Mouse (Mus musculus) limb, embryonic 13.5 days (tissue): ENCODE results near the gene Lin52. TPM values are rescaled to one million over a fixed set of nuclear protein-coding genes. Genes with fewer than 3 reads are reported as not detected.

Source experiments
- ATAC-seq: fragments of 200-750 bp; cut with Nextera tagmentation; 2 replicates; pipeline ENCODE4 v1.8.0; 2017; ENCODE audit warnings: low read depth, moderate number of reproducible peaks, moderate TSS enrichment; ENCODE audit not compliant: low FRiP score
- H3K27ac ChIP-seq: fragments of 300-500 bp; sonication (generic); 2 replicates; pipeline ENCODE4 v1.5.1; 2015; ENCODE audit warnings: inconsistent platforms, mild to moderate bottlenecking, moderate library complexity
- H3K27me3 ChIP-seq: fragments of 300-500 bp; sonication (generic); 2 replicates; pipeline ENCODE4 v1.6.1; 2015; ENCODE audit warnings: mild to moderate bottlenecking, inconsistent platforms
- H3K36me3 ChIP-seq: fragments of 300-500 bp; sonication (generic); 2 replicates; pipeline ENCODE4 v1.6.1; 2015; ENCODE audit warnings: inconsistent platforms, mild to moderate bottlenecking, moderate library complexity
- H3K4me1 ChIP-seq: fragments of 300-500 bp; sonication (generic); 2 replicates; pipeline ENCODE4 v1.6.1; 2015; ENCODE audit warnings: inconsistent platforms
- H3K4me2 ChIP-seq: fragments of 300-500 bp; sonication (generic); replicated peaks from 2 replicates; pipeline ENCODE4 v1.6.1; 2015; ENCODE audit warnings: inconsistent platforms, mild to moderate bottlenecking, moderate library complexity
- H3K4me3 ChIP-seq: fragments of 300-500 bp; sonication (generic); 2 replicates; pipeline ENCODE4 v1.5.1; 2015; ENCODE audit warnings: moderate library complexity, mild to moderate bottlenecking, inconsistent platforms
- H3K9ac ChIP-seq: fragments of 300-500 bp; sonication (generic); 2 replicates; pipeline ENCODE4 v1.6.1; 2015; ENCODE audit warnings: mild to moderate bottlenecking, inconsistent platforms
- H3K9me3 ChIP-seq: fragments of 300-500 bp; sonication (generic); 2 replicates; pipeline ENCODE4 v1.6.1; 2016; ENCODE audit warnings: inconsistent platforms
- WGBS: fragments of 180-500 bp; shearing (Covaris S2); methylation state at CpG from one replicate; pipeline ENCODE4 v1.1.7; 2015; 5-methylcytosine and 5-hydroxymethylcytosine counted together
- polyA plus RNA-seq: library from polyadenylated mRNA; unstranded; fragments of >200 nt; fragmentation: Nextera tagmentation; extraction: Ambion mirVana; gene quantifications from 2 replicates; pipeline ENCODE4 v1.2.1, GENCODE M21; 2015

Gene Lin52
- polyA plus RNA-seq, 1 experiment from 2014 or later = 26.8 TPM

- no peaks in the 10 kb centered on the region for H3K27me3 ChIP-seq
- H3K36me3 ChIP-seq = no peaks in the 10 kb centered on the region
- 57% methylated on average over 8 of the region's 8 CpGs for WGBS
- no peak for ATAC-seq
- H3K9ac ChIP-seq = no peak overlapping the region
- H3K9me3 ChIP-seq = no peaks in the 10 kb centered on the region; the same call in 1 of the 2 replicates
- no peaks in the 10 kb centered on the region for H3K4me1 ChIP-seq
- H3K4me3 ChIP-seq = no peak overlapping the region
- no peak overlapping the region for H3K27ac ChIP-seq
- no peak overlapping the region for H3K4me2 ChIP-seq
Observed at GRCm38 (mm10) chr12:84555218-84555617, 104.0 kb downstream of the Lin52 start.

- H3K27me3 ChIP-seq = peaks cover 23% of the 10 kb centered on the region
- ATAC-seq = no peak
- no peaks in the 10 kb centered on the region for H3K4me1 ChIP-seq
- no peak overlapping the region for H3K4me3 ChIP-seq
- no peaks in the 10 kb centered on the region; the same call in 1 of the 2 replicates for H3K9me3 ChIP-seq
- 52% methylated on average over 4 of the region's 4 CpGs for WGBS
- H3K36me3 ChIP-seq = no peaks in the 10 kb centered on the region
- H3K4me2 ChIP-seq = no peak overlapping the region
- no peak overlapping the region for H3K27ac ChIP-seq
- no peak overlapping the region for H3K9ac ChIP-seq
Observed at GRCm38 (mm10) chr12:84562558-84562957, 111.3 kb downstream of the Lin52 start.

GRCm38 (mm10) chr12:84567576-84567975 is 116.4 kb downstream of the Lin52 start:
- ATAC-seq = no peak
- Histone ChIP-seq H3K9me3 (no peaks in the 10 kb centered on the region), H3K4me1 (peaks cover 25% of the 10 kb centered on the region), H3K27me3 (peaks cover 74% of the 10 kb centered on the region), H3K27ac (no peak overlapping the region), H3K36me3 (no peaks in the 10 kb centered on the region), H3K4me3 (no peak overlapping the region), H3K9ac (no peak overlapping the region), H3K4me2 (no peak overlapping the region)
- 78% methylated on average over 6 of the region's 6 CpGs for WGBS

- Histone ChIP-seq H3K4me1 (peaks cover 25% of the 10 kb centered on the region), H3K36me3 (no peaks in the 10 kb centered on the region), H3K4me2 (peak within 1 kb of the TSS; percentile 50), H3K27me3 (peaks cover 87% of the 10 kb centered on the region), H3K27ac (no peak within 1 kb of the TSS), H3K9me3 (no peaks in the 10 kb centered on the region), H3K9ac (no peak within 1 kb of the TSS), H3K4me3 (peak within 1 kb of the TSS; percentile 29)
- 1% methylated on average over 25 of the region's 25 CpGs for WGBS
- no peak for ATAC-seq
Observed at GRCm38 (mm10) chr12:84569336-84569970, 118.2 kb downstream of the Lin52 start, which contains the start of gene Vsx2. Gene Vsx2, plus strand, starts transcription at chr12:84569762.

GRCm38 (mm10) chr12:84569976-84570693 is 118.9 kb downstream of the Lin52 start:
- WGBS = under 1% methylated on average over 36 of the region's 40 CpGs
- Histone ChIP-seq H3K4me1 (peaks cover 25% of the 10 kb centered on the region), H3K4me3 (peak overlapping the region; percentile 29), H3K4me2 (peak overlapping the region; percentile 50), H3K27me3 (peaks cover 88% of the 10 kb centered on the region), H3K36me3 (no peaks in the 10 kb centered on the region), H3K9me3 (no peaks in the 10 kb centered on the region), H3K27ac (no peak overlapping the region), H3K9ac (no peak overlapping the region)
- 0 out of 2 replicates have a peak, but pooled peaks have one; percentile 24 for ATAC-seq

- no peak for ATAC-seq
- peak overlapping the region; percentile 50 for H3K4me2 ChIP-seq
- no peaks in the 10 kb centered on the region for H3K9me3 ChIP-seq
- H3K4me3 ChIP-seq = peak overlapping the region; percentile 21
- no peak overlapping the region for H3K9ac ChIP-seq
- WGBS = 2% methylated on average over 34 of the region's 34 CpGs
- no peak overlapping the region for H3K27ac ChIP-seq
- peaks cover 95% of the 10 kb centered on the region for H3K27me3 ChIP-seq
- peaks cover 25% of the 10 kb centered on the region for H3K4me1 ChIP-seq
- H3K36me3 ChIP-seq = no peaks in the 10 kb centered on the region
Observed at GRCm38 (mm10) chr12:84570694-84571415, 119.6 kb downstream of the Lin52 start.

- Histone ChIP-seq H3K9ac (peak overlapping the region; percentile 8; the same call in 1 of the 2 replicates), H3K4me3 (peak overlapping the region; percentile 21), H3K27me3 (peaks cover 97% of the 10 kb centered on the region), H3K27ac (no peak overlapping the region), H3K9me3 (no peaks in the 10 kb centered on the region), H3K36me3 (no peaks in the 10 kb centered on the region), H3K4me2 (peak overlapping the region; percentile 39), H3K4me1 (peaks cover 25% of the 10 kb centered on the region)
- no peak for ATAC-seq
- under 1% methylated on average over 43 of the region's 43 CpGs for WGBS
Observed at GRCm38 (mm10) chr12:84571466-84572340, 120.5 kb downstream of the Lin52 start.

GRCm38 (mm10) chr12:84572341-84572720 is 121.1 kb downstream of the Lin52 start:
- no peak overlapping the region; the same call in 1 of the 2 replicates for H3K4me3 ChIP-seq
- peaks cover 25% of the 10 kb centered on the region for H3K4me1 ChIP-seq
- no peak overlapping the region for H3K27ac ChIP-seq
- 5% methylated on average over 7 of the region's 7 CpGs for WGBS
- peaks cover 97% of the 10 kb centered on the region for H3K27me3 ChIP-seq
- H3K36me3 ChIP-seq = no peaks in the 10 kb centered on the region
- H3K9ac ChIP-seq = no peak overlapping the region
- ATAC-seq = no peak
- H3K4me2 ChIP-seq = peak overlapping the region; percentile 39; the same call in 1 of the 2 replicates
- no peaks in the 10 kb centered on the region for H3K9me3 ChIP-seq

- ATAC-seq = no peak
- H3K27me3 ChIP-seq = peaks cover 91% of the 10 kb centered on the region
- H3K9ac ChIP-seq = no peak overlapping the region
- no peak overlapping the region for H3K4me3 ChIP-seq
- no peak overlapping the region for H3K4me2 ChIP-seq
- H3K27ac ChIP-seq = no peak overlapping the region
- H3K9me3 ChIP-seq = no peaks in the 10 kb centered on the region
- peaks cover 26% of the 10 kb centered on the region for H3K4me1 ChIP-seq
- 16% methylated on average over 7 of the region's 7 CpGs for WGBS
- no peaks in the 10 kb centered on the region for H3K36me3 ChIP-seq
Observed at GRCm38 (mm10) chr12:84573094-84573493, 121.9 kb downstream of the Lin52 start.

- Histone ChIP-seq H3K4me3 (no peak overlapping the region), H3K27ac (no peak overlapping the region), H3K9ac (no peak overlapping the region), H3K36me3 (no peaks in the 10 kb centered on the region), H3K4me1 (0 out of 2 replicates have a peak, but pooled peaks cover 6% of the 10 kb centered on the region), H3K9me3 (peaks cover 6% of the 10 kb centered on the region; the same call in 1 of the 2 replicates), H3K4me2 (no peak overlapping the region), H3K27me3 (peaks cover 43% of the 10 kb centered on the region)
- WGBS = 60% methylated on average over 11 of the region's 11 CpGs
- no peak for ATAC-seq
Observed at GRCm38 (mm10) chr12:84577768-84578439, 126.7 kb downstream of the Lin52 start.

GRCm38 (mm10) chr12:84578440-84578770 is 127.2 kb downstream of the Lin52 start:
- WGBS = 32% methylated on average over 5 of the region's 5 CpGs
- peaks cover 38% of the 10 kb centered on the region for H3K27me3 ChIP-seq
- no peak for ATAC-seq
- H3K36me3 ChIP-seq = no peaks in the 10 kb centered on the region
- peaks cover 6% of the 10 kb centered on the region; the same call in 1 of the 2 replicates for H3K9me3 ChIP-seq
- 0 out of 2 replicates have a peak, but pooled peaks cover 6% of the 10 kb centered on the region for H3K4me1 ChIP-seq
- no peak overlapping the region for H3K9ac ChIP-seq
- no peak overlapping the region for H3K4me2 ChIP-seq
- H3K27ac ChIP-seq = no peak overlapping the region
- H3K4me3 ChIP-seq = no peak overlapping the region
